Mouse (Mus musculus): ENCODE measurements around the gene Scd1. TPM values are rescaled to one million over a fixed set of nuclear protein-coding genes. Genes with fewer than 3 reads are reported as not detected.
"Not testable (repeated sequence)": the region's sequence is repeated elsewhere in the genome, so short reads cannot be mapped to it uniquely, and the experiment has no call there.

Scd1 gene
- polyA plus RNA-seq, 1 experiment from 2014 or later, result 0.93 TPM

DNA sequence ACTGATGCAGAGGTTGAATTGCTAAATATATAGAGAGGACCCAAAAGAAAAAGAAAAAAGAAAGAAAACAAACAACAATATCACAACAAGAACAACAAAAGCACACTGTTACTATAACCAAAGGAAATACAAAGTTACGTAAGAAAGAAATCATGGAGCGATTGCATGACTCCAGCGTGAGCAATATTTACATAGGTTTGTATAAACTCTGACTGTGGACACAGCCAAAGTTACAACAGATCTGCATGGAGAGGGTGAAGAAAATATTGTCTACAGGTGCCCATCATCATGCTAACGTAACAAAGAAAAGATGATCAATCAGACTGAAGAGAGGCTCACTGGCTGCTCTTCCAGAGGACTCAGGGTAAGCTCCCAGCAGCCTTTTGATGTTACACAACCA, 27.6 kb downstream of the Scd1 start:
- H3K4me2 ChIP-seq, result no peak overlapping the region
- no peak for ATAC-seq (replicated peaks; ENCODE audit: insufficient number of reproducible peaks, insufficient read depth, low FRiP score, low read depth)
- no peaks in the 10 kb centered on the region for H3K36me3 ChIP-seq
- no peak overlapping the region for H3K9ac ChIP-seq
- WGBS, result 90% methylated on average over 4 of the region's 4 CpGs
- no peak overlapping the region for H3K27ac ChIP-seq
- no peaks in the 10 kb centered on the region for H3K9me3 ChIP-seq (replicated peaks)
- no peak overlapping the region for H3K4me3 ChIP-seq
- no peaks in the 10 kb centered on the region for H3K27me3 ChIP-seq
- H3K4me1 ChIP-seq (replicated peaks), result 0 out of 2 replicates have a peak, but pooled peaks cover 3% of the 10 kb centered on the region

DNA sequence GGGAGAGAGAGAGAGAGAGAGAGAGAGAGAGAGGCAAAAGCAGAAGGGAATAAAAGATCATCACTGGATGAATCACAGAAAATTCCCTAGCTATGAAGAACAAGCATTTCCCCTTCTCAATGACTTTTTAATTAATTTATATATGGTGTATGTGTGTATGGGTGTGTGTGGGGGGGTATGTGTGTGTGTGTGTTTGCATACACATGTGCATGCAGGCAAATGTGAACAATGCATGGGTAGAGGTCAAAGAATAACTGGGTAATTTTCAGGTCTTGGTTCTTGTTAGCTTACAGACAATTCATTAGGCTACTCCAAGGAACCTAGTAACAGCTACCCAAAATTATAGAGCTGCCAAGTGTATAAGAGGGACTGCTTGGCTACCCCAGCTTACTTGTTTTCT, 28.6 kb downstream of the Scd1 start:
- no peaks in the 10 kb centered on the region for H3K36me3 ChIP-seq
- no peak overlapping the region for H3K9ac ChIP-seq
- H3K9me3 ChIP-seq (replicated peaks), result no peaks in the 10 kb centered on the region
- ATAC-seq (replicated peaks; ENCODE audit: insufficient number of reproducible peaks, insufficient read depth, low FRiP score, low read depth), result no peak
- H3K27me3 ChIP-seq, result no peaks in the 10 kb centered on the region
- no peak overlapping the region for H3K4me2 ChIP-seq
- H3K4me3 ChIP-seq, result no peak overlapping the region
- H3K4me1 ChIP-seq (replicated peaks), result 0 out of 2 replicates have a peak, but pooled peaks cover 3% of the 10 kb centered on the region
- no peak overlapping the region for H3K27ac ChIP-seq

DNA sequence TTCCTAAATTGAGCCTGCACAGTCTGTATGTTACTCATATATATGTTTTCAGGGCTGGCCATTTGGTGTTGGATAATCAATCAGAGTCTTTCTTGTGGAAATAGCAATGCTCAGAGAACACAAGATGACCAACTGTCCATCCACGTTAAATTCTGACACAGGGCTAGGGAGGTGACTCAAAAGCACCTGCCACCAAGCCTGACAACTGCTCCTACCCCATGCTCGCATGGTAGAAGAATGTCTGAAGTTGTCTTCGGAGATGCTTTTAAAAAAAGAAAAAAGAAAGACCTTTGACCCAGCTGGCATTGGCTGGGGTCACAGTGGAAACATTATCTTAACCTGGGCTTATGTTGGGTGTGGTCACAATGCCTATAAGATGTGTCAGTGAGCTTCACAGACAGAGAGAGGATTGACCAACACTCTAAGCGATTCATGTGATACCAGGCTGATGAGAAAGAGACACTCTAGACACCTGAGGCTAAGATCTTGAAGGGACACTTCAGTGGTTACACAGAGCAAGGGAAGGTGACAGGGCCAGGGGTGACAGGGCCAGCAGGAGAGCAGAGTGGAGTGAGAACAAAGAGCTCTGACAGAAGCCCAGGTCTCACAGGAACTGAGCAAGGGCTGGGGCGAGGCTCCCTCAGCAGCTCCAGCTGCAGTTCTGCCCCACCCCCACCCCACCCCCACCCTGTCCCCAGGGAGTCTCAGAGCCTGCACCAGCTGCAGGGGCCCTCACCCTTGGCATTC, 29.9 kb downstream of the Scd1 start:
- Histone ChIP-seq H3K36me3 (no peaks in the 10 kb centered on the region), H3K27me3 (no peaks in the 10 kb centered on the region), H3K27ac (no peak overlapping the region), H3K4me1 (replicated peaks) (0 out of 2 replicates have a peak, but pooled peaks cover 3% of the 10 kb centered on the region), H3K9ac (no peak overlapping the region), H3K4me3 (no peak overlapping the region), H3K4me2 (no peak overlapping the region), H3K9me3 (replicated peaks) (no peaks in the 10 kb centered on the region)
- ATAC-seq (replicated peaks; ENCODE audit: insufficient number of reproducible peaks, insufficient read depth, low FRiP score, low read depth), result no peak; the same call in 1 of the 2 replicates
- 49% methylated on average over 4 of the region's 5 CpGs for WGBS

DNA sequence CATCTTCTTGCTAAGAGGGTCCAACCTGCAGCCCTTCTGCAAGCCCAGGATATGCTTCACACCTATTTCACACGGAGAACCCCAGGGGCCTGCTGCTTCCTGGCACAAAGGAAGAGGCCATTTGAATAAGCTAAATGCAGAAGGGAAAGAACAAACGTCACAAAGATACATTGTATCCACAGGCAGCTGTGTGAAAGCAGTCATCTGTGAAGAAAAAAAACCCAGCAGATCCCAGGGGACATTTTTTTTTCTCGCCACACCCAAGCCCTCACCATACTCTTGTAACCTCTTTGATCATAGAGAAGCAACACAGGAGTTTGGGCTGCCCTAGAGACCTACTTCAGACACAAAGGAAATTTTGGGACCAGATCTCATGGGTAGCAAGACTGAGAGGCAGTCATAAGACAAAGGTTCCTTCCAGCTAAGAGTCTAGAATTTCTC, 31.1 kb downstream of the Scd1 start:
- no peaks in the 10 kb centered on the region for H3K9me3 ChIP-seq (replicated peaks)
- H3K27ac ChIP-seq, result no peak overlapping the region
- H3K27me3 ChIP-seq, result no peaks in the 10 kb centered on the region
- 0 out of 2 replicates have a peak, but pooled peaks cover 3% of the 10 kb centered on the region for H3K4me1 ChIP-seq (replicated peaks)
- H3K4me3 ChIP-seq, result no peak overlapping the region
- ATAC-seq (replicated peaks; ENCODE audit: insufficient number of reproducible peaks, insufficient read depth, low FRiP score, low read depth), result no peak
- H3K36me3 ChIP-seq, result no peaks in the 10 kb centered on the region
- 48% methylated on average over 3 of the region's 3 CpGs for WGBS
- no peak overlapping the region for H3K4me2 ChIP-seq
- H3K9ac ChIP-seq, result no peak overlapping the region

DNA sequence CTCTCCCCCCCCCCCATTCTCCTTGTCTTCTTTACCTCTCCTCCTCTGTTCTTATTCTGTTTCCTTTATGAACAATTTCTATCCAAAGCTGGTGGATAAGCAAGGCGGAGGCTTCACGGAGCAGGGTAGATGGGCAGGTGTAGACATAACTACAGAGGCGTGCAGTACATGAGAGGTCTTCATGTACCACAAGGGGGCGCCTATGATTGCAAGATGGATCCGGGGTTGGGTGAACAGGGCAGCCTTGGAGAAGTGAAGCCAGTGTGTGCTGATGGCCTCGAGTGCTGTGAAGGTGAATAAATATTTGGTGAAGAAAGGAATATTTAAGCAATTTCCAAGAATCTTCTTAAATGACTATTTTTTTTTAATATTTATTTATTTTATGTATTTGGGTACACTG, 34.7 kb downstream of the Scd1 start:
- Histone ChIP-seq H3K9ac (no peak overlapping the region), H3K4me1 (replicated peaks) (0 out of 2 replicates have a peak, but pooled peaks cover 3% of the 10 kb centered on the region), H3K9me3 (replicated peaks) (no peaks in the 10 kb centered on the region), H3K4me2 (no peak overlapping the region), H3K36me3 (no peaks in the 10 kb centered on the region), H3K4me3 (no peak overlapping the region), H3K27me3 (no peaks in the 10 kb centered on the region; the same call in 1 of the 2 replicates), H3K27ac (no peak overlapping the region)
- ATAC-seq (replicated peaks; ENCODE audit: insufficient number of reproducible peaks, insufficient read depth, low FRiP score, low read depth), result 0 out of 2 replicates have a peak, but pooled peaks have one; percentile 67
- WGBS, result 21% methylated on average over 6 of the region's 6 CpGs

DNA sequence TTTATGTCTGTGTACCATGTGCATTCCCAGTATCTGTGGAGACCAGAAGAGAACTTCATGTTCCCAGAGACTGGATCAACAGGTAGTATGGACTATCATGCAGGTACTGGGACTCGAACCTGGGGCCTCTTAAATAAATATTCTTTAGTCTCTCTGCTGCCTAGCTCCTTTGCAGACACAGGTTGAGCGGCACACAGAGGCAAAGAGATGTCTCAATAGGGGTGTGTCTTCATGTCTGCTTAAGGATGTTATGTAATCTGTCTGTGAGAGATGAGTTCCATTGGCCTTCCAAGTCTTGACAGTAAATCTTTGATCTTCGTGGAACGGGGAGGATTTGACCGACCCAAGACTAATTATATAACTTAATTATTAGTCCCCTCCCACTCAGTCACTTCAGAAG, 37.4 kb downstream of the Scd1 start:
- no peak overlapping the region for H3K4me2 ChIP-seq
- H3K4me3 ChIP-seq, result no peak overlapping the region
- H3K27ac ChIP-seq, result no peak overlapping the region
- no peaks in the 10 kb centered on the region for H3K4me1 ChIP-seq (replicated peaks)
- WGBS, result 69% methylated on average over 5 of the region's 5 CpGs
- ATAC-seq (replicated peaks; ENCODE audit: insufficient number of reproducible peaks, insufficient read depth, low FRiP score, low read depth), result no peak
- no peaks in the 10 kb centered on the region for H3K9me3 ChIP-seq (replicated peaks)
- no peaks in the 10 kb centered on the region; the same call in 1 of the 2 replicates for H3K27me3 ChIP-seq
- no peaks in the 10 kb centered on the region for H3K36me3 ChIP-seq
- H3K9ac ChIP-seq, result no peak overlapping the region

DNA sequence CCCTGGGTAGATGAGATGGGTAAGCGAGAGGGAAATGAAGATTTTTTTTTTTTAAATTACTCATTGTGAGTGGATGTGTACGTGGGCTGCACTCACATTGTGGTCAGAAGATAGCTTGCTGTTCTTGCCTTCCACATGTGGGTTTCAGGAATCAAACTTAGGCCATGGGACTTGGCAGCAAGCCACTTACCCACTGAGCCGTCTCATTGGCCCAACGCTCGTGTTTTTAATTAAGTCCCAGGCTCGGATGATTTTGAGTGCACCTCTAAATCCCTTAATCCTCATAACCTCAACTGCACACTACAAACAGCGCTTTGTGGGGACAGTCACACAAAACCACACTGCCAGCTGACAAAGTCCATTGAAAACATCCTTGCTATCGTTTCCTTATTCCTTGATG, 38.3 kb downstream of the Scd1 start:
- WGBS, result 62% methylated on average over 8 of the region's 8 CpGs
- Histone ChIP-seq H3K27me3 (no peaks in the 10 kb centered on the region; the same call in 1 of the 2 replicates), H3K9ac (no peak overlapping the region), H3K27ac (no peak overlapping the region), H3K4me2 (no peak overlapping the region), H3K4me1 (replicated peaks) (no peaks in the 10 kb centered on the region), H3K36me3 (no peaks in the 10 kb centered on the region), H3K9me3 (replicated peaks) (no peaks in the 10 kb centered on the region), H3K4me3 (no peak overlapping the region)
- no peak for ATAC-seq (replicated peaks; ENCODE audit: insufficient number of reproducible peaks, insufficient read depth, low FRiP score, low read depth)

DNA sequence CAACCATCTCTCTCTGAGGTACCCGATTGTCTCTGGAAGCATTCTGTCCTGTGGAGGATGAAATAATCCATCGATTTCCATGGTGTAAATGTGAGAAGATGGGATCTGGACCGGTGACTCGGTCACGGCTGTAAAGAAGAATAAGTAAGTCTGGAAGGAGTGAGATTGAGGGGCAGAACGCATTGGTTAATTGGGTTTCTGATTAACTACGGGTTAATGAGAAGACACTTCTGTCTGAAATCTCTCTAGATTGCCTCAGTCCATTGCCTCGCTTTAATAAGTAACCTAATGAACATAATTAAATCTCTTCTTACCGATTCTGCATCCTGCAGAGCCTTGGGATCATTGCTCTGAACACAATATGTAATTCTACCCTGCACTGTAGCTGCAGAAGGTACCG, 40.6 kb downstream of the Scd1 start:
- not testable (repeated sequence) for H3K36me3 ChIP-seq; H3K27me3 ChIP-seq; H3K4me1 ChIP-seq (replicated peaks); ATAC-seq (replicated peaks; ENCODE audit: insufficient number of reproducible peaks, insufficient read depth, low FRiP score, low read depth); H3K9ac ChIP-seq; H3K27ac ChIP-seq; H3K9me3 ChIP-seq (replicated peaks); H3K4me2 ChIP-seq; H3K4me3 ChIP-seq
- WGBS, result 78% methylated on average over 10 of the region's 10 CpGs

DNA sequence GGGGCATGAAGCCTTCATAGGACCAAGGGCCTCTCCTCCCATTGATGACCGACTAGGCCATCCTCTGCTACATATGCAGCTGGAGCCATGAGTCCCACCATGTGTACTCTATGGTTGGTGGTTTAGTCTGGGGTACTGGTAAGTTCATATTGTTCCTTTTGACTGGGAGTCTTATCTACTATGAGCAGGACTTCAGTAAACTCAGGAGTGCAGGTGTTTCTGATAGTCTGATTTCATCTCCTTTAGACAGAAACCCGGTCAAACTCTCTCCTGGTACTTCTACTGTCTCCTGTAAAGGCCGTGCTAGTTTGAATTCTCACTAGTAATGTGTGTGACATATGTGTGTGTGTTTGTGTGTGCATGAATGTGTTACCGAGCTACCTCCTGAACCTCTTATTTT, 41.9 kb downstream of the Scd1 start:
- WGBS, result 80% methylated on average over 4 of the region's 4 CpGs
- H3K4me3 ChIP-seq, result no peak overlapping the region
- no peaks in the 10 kb centered on the region for H3K27me3 ChIP-seq
- 0 out of 2 replicates have a peak, but pooled peaks cover 7% of the 10 kb centered on the region for H3K4me1 ChIP-seq (replicated peaks)
- no peaks in the 10 kb centered on the region for H3K9me3 ChIP-seq (replicated peaks)
- H3K27ac ChIP-seq, result no peak overlapping the region
- H3K4me2 ChIP-seq, result no peak overlapping the region
- no peaks in the 10 kb centered on the region for H3K36me3 ChIP-seq
- H3K9ac ChIP-seq, result no peak overlapping the region
- no peak for ATAC-seq (replicated peaks; ENCODE audit: insufficient number of reproducible peaks, insufficient read depth, low FRiP score, low read depth)

DNA sequence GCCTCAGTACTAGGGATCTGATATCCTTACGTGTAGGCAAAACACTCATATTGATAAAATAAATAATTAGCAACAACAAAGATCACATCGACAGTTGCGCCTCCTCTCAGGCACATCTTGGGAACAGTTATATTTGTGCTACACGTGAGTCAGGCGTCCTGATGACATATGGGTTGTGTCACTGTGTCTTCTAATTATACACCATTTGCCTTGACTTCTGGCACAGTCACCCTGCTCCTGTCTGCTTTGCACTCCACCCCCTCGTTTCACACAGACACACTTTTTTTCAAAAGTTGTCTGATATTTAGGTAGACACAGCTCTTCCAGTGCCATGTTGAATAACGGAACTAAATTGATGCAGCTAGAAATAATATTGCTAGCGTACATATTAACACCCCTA, 43.6 kb downstream of the Scd1 start:
- ATAC-seq (replicated peaks; ENCODE audit: insufficient number of reproducible peaks, insufficient read depth, low FRiP score, low read depth), result no peak
- H3K9me3 ChIP-seq (replicated peaks), result no peaks in the 10 kb centered on the region
- 66% methylated on average over 8 of the region's 8 CpGs for WGBS
- no peaks in the 10 kb centered on the region for H3K27me3 ChIP-seq
- H3K36me3 ChIP-seq, result no peaks in the 10 kb centered on the region
- no peak overlapping the region for H3K27ac ChIP-seq
- 0 out of 2 replicates have a peak, but pooled peaks cover 7% of the 10 kb centered on the region for H3K4me1 ChIP-seq (replicated peaks)
- H3K4me2 ChIP-seq, result no peak overlapping the region
- H3K9ac ChIP-seq, result no peak overlapping the region
- no peak overlapping the region for H3K4me3 ChIP-seq

DNA sequence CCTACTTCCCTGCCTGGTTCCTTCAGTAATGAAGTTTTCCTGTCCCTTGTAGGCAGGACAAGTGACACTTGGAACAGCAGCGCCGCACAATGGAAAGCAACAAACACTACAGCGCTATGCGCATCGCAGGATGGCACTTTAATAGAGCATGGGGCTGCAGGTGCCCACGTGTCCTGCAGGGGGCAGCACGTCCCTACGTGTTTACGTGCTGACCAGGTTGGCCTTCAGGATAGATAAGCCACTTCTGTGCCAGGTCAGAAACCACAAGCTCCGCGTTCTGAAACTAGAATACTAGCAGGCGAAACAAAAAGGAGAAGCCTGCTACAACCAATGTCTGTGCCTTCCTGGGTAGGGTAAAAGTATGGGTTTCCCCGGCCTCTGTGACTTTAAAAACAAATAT, 44.1 kb downstream of the Scd1 start:
- Histone ChIP-seq H3K9me3 (replicated peaks) (no peaks in the 10 kb centered on the region), H3K4me3 (no peak overlapping the region), H3K27me3 (no peaks in the 10 kb centered on the region), H3K36me3 (no peaks in the 10 kb centered on the region), H3K27ac (no peak overlapping the region), H3K4me1 (replicated peaks) (0 out of 2 replicates have a peak, but pooled peaks cover 7% of the 10 kb centered on the region), H3K9ac (no peak overlapping the region), H3K4me2 (no peak overlapping the region)
- no peak; the same call in 1 of the 2 replicates for ATAC-seq (replicated peaks; ENCODE audit: insufficient number of reproducible peaks, insufficient read depth, low FRiP score, low read depth)
- 18% methylated on average over 13 of the region's 13 CpGs for WGBS

DNA sequence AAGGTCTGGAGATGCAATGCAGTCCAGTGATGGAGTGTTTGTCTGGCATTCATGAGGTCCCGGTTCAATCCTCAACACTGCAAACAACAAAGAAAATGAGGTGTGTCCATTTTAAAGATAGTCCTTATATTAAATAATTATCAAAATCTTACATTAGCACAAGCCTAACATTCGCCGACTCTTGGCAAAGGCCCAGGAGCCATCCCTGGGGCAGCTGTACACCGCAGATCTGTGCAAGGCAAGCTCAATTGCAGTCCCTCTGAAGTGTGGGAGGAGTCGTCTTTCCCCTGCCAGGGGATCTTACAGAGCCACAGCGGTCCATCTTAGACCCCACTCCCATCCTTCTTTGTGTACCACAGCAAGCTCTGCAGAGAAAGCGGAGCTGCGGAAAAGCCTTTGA, 49.0 kb downstream of the Scd1 start:
- H3K4me3 ChIP-seq, result no peak overlapping the region
- no peaks in the 10 kb centered on the region for H3K36me3 ChIP-seq
- no peak for ATAC-seq (replicated peaks; ENCODE audit: insufficient number of reproducible peaks, insufficient read depth, low FRiP score, low read depth)
- 63% methylated on average over 8 of the region's 8 CpGs for WGBS
- H3K9ac ChIP-seq, result no peak overlapping the region
- H3K27me3 ChIP-seq, result no peaks in the 10 kb centered on the region
- 0 out of 2 replicates have a peak, but pooled peaks cover 6% of the 10 kb centered on the region for H3K4me1 ChIP-seq (replicated peaks)
- H3K4me2 ChIP-seq, result no peak overlapping the region
- no peak overlapping the region for H3K27ac ChIP-seq
- no peaks in the 10 kb centered on the region for H3K9me3 ChIP-seq (replicated peaks)

Measured in heart, embryonic 15.5 days (tissue).